Mouse (Mus musculus) thymus, postnatal 14 days (tissue): ENCODE measurements at regions not wholly inside any gene's neighbourhood (a gene's known extent, or its start where the extent isn't known, plus 50 kb on each side); places are given as distances from the start of the nearest gene placed in this dataset.

Source experiments
- DNase-seq: peaks from one replicate; pipeline ENCODE4 v3.0.0; 2021

- no peak for DNase-seq
Observed at GRCm38 (mm10) chr5:111789904-111790303, 56.2 kb downstream of the Gm26897 start.

GRCm38 (mm10) chr5:111790527-111790926 lies 56.8 kb downstream of the Gm26897 start:
- DNase-seq = no peak

GRCm38 (mm10) chr5:111791089-111791561 lies 57.4 kb downstream of the Gm26897 start:
- DNase-seq = no peak

GRCm38 (mm10) chr5:111792746-111793145 lies 59.0 kb downstream of the Gm26897 start:
- no peak for DNase-seq

GRCm38 (mm10) chr5:111793178-111793577 lies 59.5 kb downstream of the Gm26897 start:
- DNase-seq = no peak

- no peak for DNase-seq
Observed at GRCm38 (mm10) chr5:111796889-111797288, 63.2 kb downstream of the Gm26897 start.

- no peak for DNase-seq
Observed at GRCm38 (mm10) chr5:111799700-111800311, 66.1 kb downstream of the Gm26897 start.

- no peak for DNase-seq
Observed at GRCm38 (mm10) chr5:111800511-111800910, 66.8 kb downstream of the Gm26897 start.

GRCm38 (mm10) chr5:111801051-111801450 lies 67.3 kb downstream of the Gm26897 start:
- DNase-seq = no peak

GRCm38 (mm10) chr5:111804542-111804941 lies 70.8 kb downstream of the Gm26897 start:
- DNase-seq = no peak

- no peak for DNase-seq
Observed at GRCm38 (mm10) chr5:111805150-111805549, 71.4 kb downstream of the Gm26897 start.

- no peak for DNase-seq
Observed at GRCm38 (mm10) chr5:111805761-111806191, 72.1 kb downstream of the Gm26897 start.

GRCm38 (mm10) chr5:111810079-111810808 lies 76.5 kb downstream of the Gm26897 start:
- DNase-seq = peak; percentile 14

- no peak for DNase-seq
Observed at GRCm38 (mm10) chr5:111812581-111812980, 78.9 kb downstream of the Gm26897 start.

GRCm38 (mm10) chr5:111813090-111813753 lies 79.5 kb downstream of the Gm26897 start:
- no peak for DNase-seq

- DNase-seq = peak; percentile 40
Observed at GRCm38 (mm10) chr5:111814893-111815760, 81.4 kb downstream of the Gm26897 start.

GRCm38 (mm10) chr5:111820963-111821362 lies 87.2 kb downstream of the Gm26897 start:
- no peak for DNase-seq

- DNase-seq = no peak
Observed at GRCm38 (mm10) chr5:111822882-111823281, 89.2 kb downstream of the Gm26897 start.

GRCm38 (mm10) chr5:111823420-111823819 lies 89.7 kb downstream of the Gm26897 start:
- no peak for DNase-seq

- no peak for DNase-seq
Observed at GRCm38 (mm10) chr5:111823842-111824241, 90.1 kb downstream of the Gm26897 start.

- no peak for DNase-seq
Observed at GRCm38 (mm10) chr5:111824600-111825130, 90.9 kb downstream of the Gm26897 start.

GRCm38 (mm10) chr5:111829891-111830290 lies 96.2 kb downstream of the Gm26897 start:
- no peak for DNase-seq
